Mouse (Mus musculus) stomach, postnatal 0 days (tissue): ENCODE data around the gene Amigo3.

Source experiments
- CTCF ChIP-seq: IDR thresholded peaks from 2 replicates; pipeline ENCODE4 v1.5.1; 2016; ENCODE audit warnings: antibody characterized with exemption, low read depth, mild to moderate bottlenecking, moderate library complexity
- EP300 ChIP-seq: optimal IDR thresholded peaks from 2 replicates; pipeline ENCODE3; 2016; ENCODE audit warnings: antibody characterized with exemption

DNA sequence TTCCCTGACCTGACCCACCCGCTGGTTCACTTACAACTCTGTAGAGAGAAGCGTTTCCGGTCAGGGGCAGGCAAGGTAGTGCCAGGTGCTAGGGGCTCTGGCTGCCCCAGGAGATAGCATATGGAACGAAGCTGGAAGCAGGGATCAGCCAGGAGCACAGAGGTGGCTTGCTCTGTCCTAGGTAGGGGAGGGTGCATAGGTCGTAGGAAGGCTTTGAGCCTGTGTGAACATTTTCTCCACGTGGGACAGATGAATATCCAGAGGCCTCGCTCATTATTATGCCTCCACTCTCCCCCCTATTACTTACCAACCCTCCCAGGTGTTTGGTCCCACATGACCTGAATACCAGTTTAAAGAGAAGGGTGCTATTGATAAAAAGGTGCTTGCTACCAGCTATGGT lies 548 bp upstream of the Amigo3 start:
- TF ChIP-seq EP300 = no peak
- TF ChIP-seq CTCF = no peak
